Mouse (Mus musculus) heart, embryonic 11.5 days (tissue): ENCODE results near the gene Mmd2. TPM values are rescaled to one million over a fixed set of nuclear protein-coding genes. Genes with fewer than 3 reads are reported as not detected.

Experiments used
- ATAC-seq: fragments of 200-750 bp; cut with Nextera tagmentation; replicated peaks from 2 replicates; pipeline ENCODE4 v1.8.0; 2017; ENCODE audit warnings: moderate library complexity; ENCODE audit not compliant: insufficient number of reproducible peaks, low FRiP score, low TSS enrichment
- H3K27ac ChIP-seq: fragments of 300-500 bp; sonication (generic); 2 replicates; pipeline ENCODE4 v1.5.1; 2014; ENCODE audit warnings: mild to moderate bottlenecking, low read depth, low read length
- H3K27me3 ChIP-seq: fragments of 300-500 bp; sonication (generic); 2 replicates; pipeline ENCODE4 v1.6.1; 2014; ENCODE audit warnings: mild to moderate bottlenecking, low read length, mixed read lengths; ENCODE audit not compliant: control insufficient read depth, insufficient read depth
- H3K36me3 ChIP-seq: fragments of 300-500 bp; sonication (generic); 2 replicates; pipeline ENCODE4 v1.6.1; 2014; ENCODE audit warnings: mild to moderate bottlenecking, low read length, moderate library complexity, mixed read lengths; ENCODE audit not compliant: control insufficient read depth, insufficient read depth
- H3K4me1 ChIP-seq: fragments of 300-500 bp; sonication (generic); 2 replicates; pipeline ENCODE4 v1.6.1; 2014; ENCODE audit warnings: low read length; ENCODE audit not compliant: control insufficient read depth, insufficient read depth
- H3K4me2 ChIP-seq: fragments of 300-500 bp; sonication (generic); 2 replicates; pipeline ENCODE4 v1.6.1; 2014; ENCODE audit warnings: mild to moderate bottlenecking, moderate library complexity
- H3K4me3 ChIP-seq: fragments of 300-500 bp; sonication (generic); 2 replicates; pipeline ENCODE4 v1.5.1; 2014; ENCODE audit warnings: low read depth, low read length
- H3K9ac ChIP-seq: fragments of 300-500 bp; sonication (generic); 2 replicates; pipeline ENCODE4 v1.6.1; 2014; ENCODE audit warnings: mild to moderate bottlenecking, low read depth, low read length, moderate library complexity
- H3K9me3 ChIP-seq: fragments of 300-500 bp; sonication (generic); replicated peaks from 2 replicates; pipeline ENCODE4 v1.6.1; 2016; ENCODE audit warnings: low read length; ENCODE audit not compliant: control insufficient read depth
- WGBS: fragments of 180-500 bp; shearing (Covaris S2); extraction: QIAGEN DNeasy Blood & Tissue Kit; methylation state at CpG from one replicate; pipeline ENCODE4 v1.1.7; 2014; ENCODE audit not compliant: insufficient replicate concordance; 5-methylcytosine and 5-hydroxymethylcytosine counted together
- polyA plus RNA-seq: library from polyadenylated mRNA; unstranded; fragments of >200 nt; fragmentation: Nextera tagmentation; extraction: Ambion mirVana; gene quantifications from 2 replicates; pipeline ENCODE4 v1.2.1, GENCODE M21; 2014

Gene Mmd2
- polyA plus RNA-seq, 1 experiment from 2014 or later: 0.29 TPM

DNA sequence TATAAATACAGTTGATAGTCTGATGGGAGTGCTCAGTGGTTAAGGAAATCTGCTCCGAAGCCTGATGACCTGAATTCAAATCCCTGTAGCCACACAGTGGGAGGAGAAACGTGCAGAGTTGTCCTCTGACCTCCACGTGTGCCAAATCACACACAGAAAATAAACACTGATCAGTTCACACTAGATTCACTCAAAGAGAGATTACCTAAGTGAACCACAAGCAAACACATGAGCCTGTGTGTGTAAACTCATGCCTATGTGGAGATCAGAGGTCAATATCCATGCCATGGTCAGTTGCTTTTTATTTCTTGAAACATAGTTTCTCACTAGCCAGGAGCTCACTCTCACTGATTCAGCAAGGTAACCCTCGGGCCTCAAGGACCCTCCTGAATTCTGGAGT lies 88.2 kb downstream of the Mmd2 start:
- ATAC-seq: no peak
- no peaks in the 10 kb centered on the region for H3K9me3 ChIP-seq
- H3K9ac ChIP-seq: no peak overlapping the region
- WGBS: 72% methylated on average over 4 of the region's 4 CpGs
- H3K4me2 ChIP-seq: no peak overlapping the region
- no peaks in the 10 kb centered on the region for H3K36me3 ChIP-seq
- no peak overlapping the region for H3K4me3 ChIP-seq
- no peaks in the 10 kb centered on the region for H3K27me3 ChIP-seq
- peaks cover 24% of the 10 kb centered on the region for H3K4me1 ChIP-seq
- 0 out of 2 replicates have a peak overlapping the region, but pooled peaks have one; percentile 25 for H3K27ac ChIP-seq

DNA sequence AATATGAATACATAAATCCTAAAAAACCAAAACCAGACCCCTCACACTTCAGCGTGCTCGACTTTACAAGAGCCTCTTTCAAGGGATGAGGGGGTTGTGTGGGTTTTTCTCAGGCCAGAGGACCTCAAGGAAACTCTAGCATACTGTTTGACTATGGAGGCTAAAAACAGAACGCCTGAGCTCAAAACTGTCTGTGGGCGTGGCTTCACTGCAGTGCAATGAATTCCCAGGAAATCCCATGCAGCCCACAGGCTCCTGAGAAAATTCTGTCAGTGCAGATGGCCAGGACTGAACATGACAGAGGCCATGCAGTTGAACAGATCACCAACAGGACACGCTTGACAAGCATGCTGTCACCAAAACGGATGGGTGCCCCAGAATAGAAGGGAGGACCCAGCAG lies 89.6 kb downstream of the Mmd2 start:
- 52% methylated on average over 6 of the region's 6 CpGs for WGBS
- Histone ChIP-seq H3K27me3 (no peaks in the 10 kb centered on the region), H3K27ac (peak overlapping the region; percentile 25; the same call in 1 of the 2 replicates)

More for the DNA sequence above, 89.6 kb downstream of the Mmd2 start:
- Histone ChIP-seq H3K9me3 (no peaks in the 10 kb centered on the region), H3K4me1 (peaks cover 14% of the 10 kb centered on the region), H3K4me3 (no peak overlapping the region), H3K9ac (no peak overlapping the region), H3K4me2 (no peak overlapping the region), H3K36me3 (no peaks in the 10 kb centered on the region)
- ATAC-seq: no peak

Other genes starting within 250 kb of the Mmd2 start
- 3.0 and 3.8 TPM in 2 replicates for gene Foxk1, start 207.3 kb downstream of the Mmd2 start, polyA plus RNA-seq
- 6.4 and 8.1 TPM in 2 replicates for gene Ap5z1, start 144.9 kb downstream of the Mmd2 start, polyA plus RNA-seq
- 0.37 and 0.39 TPM in 2 replicates for gene Papolb, start 78.7 kb downstream of the Mmd2 start, polyA plus RNA-seq
- gene Radil, start 57.7 kb downstream of the Mmd2 start, polyA plus RNA-seq: 7.5 and 10.0 TPM in 2 replicates
- gene Wipi2, start 18.9 kb upstream of the Mmd2 start, polyA plus RNA-seq: 28.3 and 38.3 TPM in 2 replicates
- gene Slc29a4, start 83.7 kb upstream of the Mmd2 start, polyA plus RNA-seq: 2.1 and 3.1 TPM in 2 replicates
- gene Tnrc18, start 208.9 kb upstream of the Mmd2 start, polyA plus RNA-seq: 23.5 and 24.4 TPM in 2 replicates